Mouse (Mus musculus) forebrain, embryonic 11.5 days (tissue): ENCODE data around the gene Unc93b1. TPM values are rescaled to one million over a fixed set of nuclear protein-coding genes. Genes with fewer than 3 reads are reported as not detected.

Experiments
- polyA plus RNA-seq: library from polyadenylated mRNA; unstranded; fragments of >200 nt; fragmentation: Nextera tagmentation; extraction: Ambion mirVana; gene quantifications from 2 replicates; pipeline ENCODE4 v1.2.1, GENCODE M21; 2014

Gene Unc93b1
- polyA plus RNA-seq, 1 experiment from 2014 or later: 5.7 TPM

Other genes starting within 250 kb of the Unc93b1 start
- gene Lrp5, start 248.6 kb upstream of the Unc93b1 start, polyA plus RNA-seq: 4.7 and 5.2 TPM in 2 replicates
- 42.3 and 52.1 TPM in 2 replicates for gene 1810055G02Rik, start 226.9 kb upstream of the Unc93b1 start, polyA plus RNA-seq
- 43.2 and 44.6 TPM in 2 replicates for gene Kmt5b, start 167.8 kb upstream of the Unc93b1 start, polyA plus RNA-seq
- gene Chka, start 83.4 kb upstream of the Unc93b1 start, polyA plus RNA-seq: 65.8 and 70.0 TPM in 2 replicates
- gene Tcirg1, start 28.1 kb upstream of the Unc93b1 start, polyA plus RNA-seq: 11.4 and 15.7 TPM in 2 replicates
- 189 and 206 TPM in 2 replicates for gene Ndufs8, start 22.4 kb upstream of the Unc93b1 start, polyA plus RNA-seq
- 0.35 and 0.64 TPM in 2 replicates for gene Aldh3b1, start 5.4 kb upstream of the Unc93b1 start, polyA plus RNA-seq
- gene Aldh3b3, start 23.5 kb downstream of the Unc93b1 start, polyA plus RNA-seq: not detected in 2 replicates
- gene Aldh3b2, start 37.1 kb downstream of the Unc93b1 start, polyA plus RNA-seq: 0.73 and 1.0 TPM in 2 replicates
- gene Acy3, start 51.4 kb downstream of the Unc93b1 start, polyA plus RNA-seq: 1.7 and 2.3 TPM in 2 replicates
- not detected in 2 replicates for gene Tbx10, start 57.6 kb downstream of the Unc93b1 start, polyA plus RNA-seq
- 21.2 and 21.9 TPM in 2 replicates for gene Nudt8, start 65.4 kb downstream of the Unc93b1 start, polyA plus RNA-seq
- gene Gm49405, start 65.4 kb downstream of the Unc93b1 start, polyA plus RNA-seq: 3.0 TPM in 2 replicates
- 3.8 and 4.2 TPM in 2 replicates for gene Doc2g, start 68.1 kb downstream of the Unc93b1 start, polyA plus RNA-seq
- gene Ndufv1, start 77.6 kb downstream of the Unc93b1 start, polyA plus RNA-seq: 174 and 198 TPM in 2 replicates
- gene Gstp1, start 102.8 kb downstream of the Unc93b1 start, polyA plus RNA-seq: 347 and 365 TPM in 2 replicates
- gene Gstp2, start 110.8 kb downstream of the Unc93b1 start, polyA plus RNA-seq: 1.4 and 1.8 TPM in 2 replicates
- gene Gstp3, start 124.4 kb downstream of the Unc93b1 start, polyA plus RNA-seq: not detected in 2 replicates
- not detected in 2 replicates for gene Cabp2, start 146.4 kb downstream of the Unc93b1 start, polyA plus RNA-seq
- gene Cdk2ap2, start 162.0 kb downstream of the Unc93b1 start, polyA plus RNA-seq: 73.6 and 83.9 TPM in 2 replicates
- gene Pitpnm1, start 164.8 kb downstream of the Unc93b1 start, polyA plus RNA-seq: 13.9 and 18.0 TPM in 2 replicates
- 52.3 and 59.0 TPM in 2 replicates for gene Aip, start 190.7 kb downstream of the Unc93b1 start, polyA plus RNA-seq
- gene Gpr152, start 204.6 kb downstream of the Unc93b1 start, polyA plus RNA-seq: not detected in 2 replicates
- gene Cabp4, start 208.8 kb downstream of the Unc93b1 start, polyA plus RNA-seq: not detected in 2 replicates
- gene Coro1b, start 213.4 kb downstream of the Unc93b1 start, polyA plus RNA-seq: 119 and 128 TPM in 2 replicates
- 0.52 and 0.96 TPM in 2 replicates for gene Ptprcap, start 218.4 kb downstream of the Unc93b1 start, polyA plus RNA-seq
- gene Rps6kb2, start 228.2 kb downstream of the Unc93b1 start, polyA plus RNA-seq: 50.1 and 55.8 TPM in 2 replicates
- gene Carns1, start 240.3 kb downstream of the Unc93b1 start, polyA plus RNA-seq: 3.1 and 3.2 TPM in 2 replicates